Mouse (Mus musculus): Measurements from ENCODE around the gene Spdye4b.
"Not testable (repeated sequence)": the region's sequence is repeated elsewhere in the genome, so short reads cannot be mapped to it uniquely, and the experiment has no call there.

Spdye4b gene

DNA sequence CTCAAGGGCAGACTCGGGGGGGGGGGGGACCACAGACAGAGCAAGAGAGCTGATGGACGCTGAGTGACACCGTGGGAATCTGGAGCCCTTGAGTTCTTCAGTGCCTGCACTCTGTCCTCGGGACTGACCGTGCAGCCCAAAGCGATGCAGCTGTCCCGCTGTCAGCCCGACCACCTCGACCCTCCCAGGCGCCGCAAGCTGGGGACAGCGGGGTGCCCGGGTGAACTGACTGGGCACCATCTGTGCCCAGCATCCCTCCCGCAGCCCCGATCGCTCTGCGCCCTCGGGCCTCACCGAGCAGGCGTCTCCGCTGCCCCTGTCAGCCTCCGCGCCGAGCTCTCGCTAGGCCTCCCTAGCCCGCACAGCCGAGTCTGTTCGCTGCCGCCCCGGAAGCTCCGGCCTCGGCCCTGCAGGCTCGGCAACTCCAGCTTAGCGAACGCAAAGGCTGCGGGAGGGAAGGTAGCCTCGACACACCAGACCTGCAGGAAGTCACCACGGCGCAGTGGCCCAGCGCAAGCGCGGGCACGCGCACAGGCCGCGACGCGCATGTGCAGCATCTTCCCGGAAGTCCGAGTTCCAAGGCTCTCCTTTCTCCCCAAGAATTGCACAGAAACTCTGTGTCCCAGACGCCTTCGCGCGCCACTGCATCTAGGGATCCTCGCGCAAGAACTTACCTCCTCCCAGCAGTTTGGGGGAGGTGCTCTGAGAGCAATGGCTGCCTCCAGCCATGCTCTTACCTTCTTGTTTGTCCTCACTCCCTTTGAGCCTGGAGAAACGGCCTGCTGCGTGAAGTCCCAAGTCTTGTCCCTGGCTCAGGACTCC, at the start of gene Spdye4b, which contains the start of gene Rbak:
Spdye4b (plus strand) TSS at position 763 of the 822 bp plus-strand sequence.
Rbak (minus strand) TSS at position 521 of the 822 bp plus-strand sequence.
- DNase-seq (ENCODE audit: low read depth in 1 of 2, low spot score in 2 of 2): peak; percentile 79 to 82

DNA sequence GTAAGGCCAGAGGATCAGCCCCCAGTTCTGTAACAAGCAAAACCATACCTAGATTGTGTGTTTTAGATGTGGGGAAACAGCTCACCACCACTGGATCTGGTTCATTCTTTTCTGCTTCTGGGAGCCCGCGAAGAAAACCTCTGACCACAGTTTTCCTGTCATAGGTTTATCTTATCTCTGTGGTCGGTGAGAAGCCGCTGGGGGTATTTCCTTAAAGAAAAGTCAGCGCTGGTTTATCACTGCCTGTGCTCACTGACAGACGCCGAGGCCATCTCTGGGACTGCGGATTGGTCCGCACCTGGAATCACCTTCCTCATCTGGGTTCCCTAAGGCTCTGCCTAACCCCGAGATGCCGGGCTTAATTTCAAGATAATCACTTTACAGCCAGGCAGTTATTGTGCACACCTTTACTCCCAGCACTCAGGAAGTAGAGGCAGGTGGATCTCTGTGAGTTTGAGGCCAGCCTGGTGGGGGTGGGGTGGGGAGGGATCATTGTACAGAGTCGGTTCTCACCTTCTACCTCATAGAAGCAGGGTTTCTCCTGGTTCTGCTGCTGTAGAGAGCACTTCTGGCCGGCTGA, 47.8 kb upstream of the Spdye4b start:
- DNase-seq (ENCODE audit: low read depth in 1 of 2, low spot score in 2 of 2): no peak

DNA sequence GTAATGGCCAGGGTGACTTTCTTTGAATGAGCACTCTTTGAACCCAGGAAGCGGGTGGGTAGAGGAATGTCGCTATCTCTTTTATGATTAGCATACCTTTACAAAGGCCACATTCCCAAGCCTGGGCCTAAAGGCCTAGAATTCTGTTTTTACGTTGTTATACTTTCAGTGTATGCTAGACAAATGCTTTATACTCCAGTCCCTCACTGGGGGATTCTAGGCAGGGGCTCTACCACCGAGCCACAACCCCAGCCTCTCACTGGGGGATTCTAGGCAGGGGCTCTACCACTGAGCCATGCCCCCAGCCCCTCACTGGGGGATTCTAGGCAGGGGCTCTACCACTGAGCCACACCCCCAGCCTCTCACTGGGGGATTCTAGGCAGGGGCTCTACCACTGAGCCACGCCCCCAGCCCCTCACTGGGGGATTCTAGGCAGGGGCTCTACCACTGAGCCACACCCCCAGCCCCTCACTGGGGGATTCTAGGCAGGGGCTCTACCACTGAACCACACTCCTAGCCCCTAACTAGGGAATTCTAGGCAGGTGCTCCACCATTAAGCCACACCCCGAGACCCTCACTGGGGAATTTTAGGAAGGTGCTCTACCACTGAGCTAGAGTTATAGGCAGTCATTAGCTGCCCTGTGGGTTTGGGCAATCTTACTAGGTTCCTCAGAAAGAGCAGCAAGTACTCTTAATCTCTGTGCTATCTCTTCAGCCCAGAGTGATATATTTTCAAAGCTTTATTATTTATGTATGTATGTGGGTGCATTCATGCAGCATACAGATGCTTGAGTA, 46.4 kb upstream of the Spdye4b start:
- DNase-seq (ENCODE audit: low read depth in 1 of 2, low spot score in 2 of 2): not testable (repeated sequence)

DNA sequence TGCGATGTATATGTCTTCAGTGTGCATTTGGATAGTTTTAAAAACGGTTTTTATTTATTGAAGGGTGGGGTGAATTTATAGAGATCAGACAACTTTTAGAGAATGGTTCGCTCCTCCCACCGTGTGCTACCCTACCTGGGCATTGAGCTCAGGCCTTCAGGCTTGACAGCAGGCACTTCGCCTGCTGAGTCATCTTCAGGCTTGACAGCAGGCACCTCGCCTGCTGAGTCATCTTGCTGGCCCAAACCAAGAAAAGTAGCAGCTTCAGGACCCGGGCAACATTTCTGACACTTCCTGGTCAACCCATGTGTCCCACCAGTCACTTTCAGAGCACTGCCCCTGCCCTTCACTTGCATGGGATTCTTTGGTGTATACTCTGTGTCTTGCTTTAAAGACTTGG, 45.8 kb upstream of the Spdye4b start:
- DNase-seq (ENCODE audit: low read depth in 1 of 2, low spot score in 2 of 2): no peak

DNA sequence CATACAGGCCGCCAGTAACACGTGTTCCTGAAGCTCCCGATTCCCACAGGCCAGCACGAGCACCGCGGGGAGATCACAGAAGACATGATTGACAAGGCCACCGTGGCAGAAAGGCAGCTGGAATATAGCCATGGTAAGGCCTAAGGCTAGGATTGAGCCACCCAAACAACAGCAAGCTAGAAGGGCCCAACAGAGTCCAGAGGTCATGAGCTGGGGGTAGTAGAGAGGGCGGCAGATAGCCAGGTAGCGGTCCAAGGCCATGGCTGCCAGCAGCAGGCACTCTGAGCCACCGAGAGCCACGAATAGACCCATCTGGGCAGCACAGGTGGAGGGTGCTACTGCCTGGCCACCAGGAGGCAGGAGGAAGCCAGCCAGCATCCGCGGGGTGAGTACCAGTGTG, 43.2 kb upstream of the Spdye4b start:
- DNase-seq (ENCODE audit: low read depth in 1 of 2, low spot score in 2 of 2): no peak

DNA sequence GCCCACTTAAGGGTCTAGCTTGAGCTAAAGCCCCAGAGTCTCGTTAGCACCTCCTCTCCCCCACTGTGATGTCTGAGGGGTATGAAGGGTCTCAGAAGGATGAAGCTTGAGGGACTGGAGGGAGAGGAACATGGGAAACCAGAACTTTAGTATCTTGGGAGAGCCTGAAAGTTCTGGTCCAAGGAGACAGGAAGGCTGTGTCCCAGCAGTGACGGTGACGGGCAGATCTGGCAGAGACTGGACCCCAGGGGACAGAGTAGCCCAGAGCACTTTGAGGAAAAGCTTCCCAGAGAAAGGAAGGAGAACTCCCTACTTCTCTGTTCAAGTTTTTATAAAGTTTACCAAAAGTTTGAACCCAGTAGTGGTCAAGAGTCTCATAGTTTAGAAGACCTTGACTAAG, 33.3 kb upstream of the Spdye4b start, which contains the start of gene Olfr718-ps1:
Olfr718-ps1 (minus strand) TSS at position 101 of the 400 bp plus-strand sequence.
- no peak for DNase-seq (ENCODE audit: low read depth in 1 of 2, low spot score in 2 of 2)

DNA sequence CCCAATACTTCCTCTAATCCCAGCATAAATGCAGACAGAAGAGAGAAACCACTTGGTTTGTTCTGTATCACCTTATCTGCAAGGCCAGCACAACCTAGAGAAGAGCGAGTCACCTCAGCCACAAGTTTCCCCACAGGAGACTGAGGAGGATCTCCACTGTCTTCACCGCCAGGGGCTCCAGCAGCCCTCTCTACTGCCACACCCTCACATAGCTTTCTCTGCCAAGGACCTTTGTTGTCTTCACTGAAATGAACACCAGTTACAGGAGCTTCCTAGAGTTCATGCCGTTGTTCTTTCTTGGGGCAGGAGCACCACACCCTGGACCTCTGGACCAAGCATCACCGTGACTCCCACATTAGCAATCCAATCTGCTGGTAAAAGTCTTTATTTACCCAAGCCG, 32.2 kb upstream of the Spdye4b start:
- no peak for DNase-seq (ENCODE audit: low read depth in 1 of 2, low spot score in 2 of 2)

DNA sequence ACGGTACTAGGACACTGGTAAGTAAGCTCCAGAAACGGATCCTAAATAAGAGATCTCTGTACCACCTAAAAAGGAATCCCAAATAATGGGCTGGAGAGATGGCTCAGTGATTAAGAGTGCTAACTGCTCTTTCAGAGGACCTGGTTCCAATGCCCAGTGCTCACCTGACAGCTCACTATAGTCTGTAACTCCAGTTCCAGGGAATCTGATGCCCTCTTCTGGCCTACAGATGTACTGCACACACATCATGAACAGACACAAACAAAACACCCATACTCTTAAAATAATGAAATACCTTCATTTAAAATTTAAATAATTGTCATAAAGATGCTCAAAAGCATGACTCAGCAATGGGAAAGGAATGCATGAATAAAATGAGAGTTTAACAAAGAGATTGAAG, 31.3 kb upstream of the Spdye4b start:
- DNase-seq (ENCODE audit: low read depth in 1 of 2, low spot score in 2 of 2): no peak

DNA sequence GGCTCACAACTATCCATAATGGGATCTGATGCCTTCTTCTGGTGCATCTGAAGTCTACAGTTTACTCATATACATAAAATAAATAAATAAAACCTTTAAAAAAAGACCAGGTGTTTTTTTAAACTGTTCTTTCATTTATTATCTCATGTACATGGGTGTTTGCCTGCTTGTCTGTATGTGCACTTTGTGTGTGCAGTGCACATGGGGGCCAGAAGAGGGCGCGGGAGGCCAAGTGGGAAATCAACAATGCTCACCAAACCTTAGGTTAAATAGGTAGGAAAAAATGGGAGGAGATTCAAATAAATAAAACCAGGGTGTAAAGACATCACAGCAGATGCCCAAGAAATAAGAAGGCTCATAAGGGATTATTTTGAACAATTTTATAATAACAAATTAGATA, 30.8 kb upstream of the Spdye4b start:
- DNase-seq (ENCODE audit: low read depth in 1 of 2, low spot score in 2 of 2): no peak

DNA sequence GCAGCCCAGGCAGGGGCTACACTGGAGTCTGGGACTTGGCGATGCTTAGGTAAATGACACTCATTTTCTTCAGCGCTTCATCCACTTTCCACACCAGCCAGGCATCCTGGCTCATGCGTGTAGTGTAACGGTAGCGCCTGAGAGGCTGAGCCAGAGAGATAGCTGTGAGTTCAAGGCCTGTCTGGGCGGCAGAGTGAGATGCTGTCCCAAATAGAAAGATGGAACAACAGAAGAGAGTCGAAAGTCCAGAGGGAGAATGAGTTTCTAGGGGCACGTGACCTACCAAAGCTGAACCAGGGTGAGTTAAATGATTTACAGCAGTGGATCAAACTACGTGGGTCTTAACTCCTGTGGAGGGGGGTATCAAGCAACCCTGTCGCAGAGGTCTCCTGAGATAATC, 27.1 kb upstream of the Spdye4b start:
- no peak for DNase-seq (ENCODE audit: low read depth in 1 of 2, low spot score in 2 of 2)

DNA sequence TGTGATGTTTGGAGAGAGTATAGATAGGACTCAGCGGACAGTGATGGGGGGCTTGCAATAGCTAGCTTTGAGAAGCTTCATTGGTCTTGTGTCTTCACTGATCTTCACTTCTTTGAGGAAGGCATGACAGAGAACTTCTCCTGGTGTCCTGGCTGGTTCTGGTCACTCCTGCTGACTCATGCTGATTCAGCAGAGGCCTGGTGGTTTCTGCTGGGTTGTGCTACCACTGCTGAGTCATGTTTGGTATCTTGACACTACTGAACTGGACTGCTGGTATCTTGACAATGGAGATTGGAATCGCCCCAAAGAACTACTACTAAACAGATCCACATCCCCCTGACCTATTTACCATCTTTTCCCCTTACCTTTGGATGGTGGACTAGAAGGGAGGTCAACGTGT, 25.3 kb upstream of the Spdye4b start:
- no peak for DNase-seq (ENCODE audit: low read depth in 1 of 2, low spot score in 2 of 2)

DNA sequence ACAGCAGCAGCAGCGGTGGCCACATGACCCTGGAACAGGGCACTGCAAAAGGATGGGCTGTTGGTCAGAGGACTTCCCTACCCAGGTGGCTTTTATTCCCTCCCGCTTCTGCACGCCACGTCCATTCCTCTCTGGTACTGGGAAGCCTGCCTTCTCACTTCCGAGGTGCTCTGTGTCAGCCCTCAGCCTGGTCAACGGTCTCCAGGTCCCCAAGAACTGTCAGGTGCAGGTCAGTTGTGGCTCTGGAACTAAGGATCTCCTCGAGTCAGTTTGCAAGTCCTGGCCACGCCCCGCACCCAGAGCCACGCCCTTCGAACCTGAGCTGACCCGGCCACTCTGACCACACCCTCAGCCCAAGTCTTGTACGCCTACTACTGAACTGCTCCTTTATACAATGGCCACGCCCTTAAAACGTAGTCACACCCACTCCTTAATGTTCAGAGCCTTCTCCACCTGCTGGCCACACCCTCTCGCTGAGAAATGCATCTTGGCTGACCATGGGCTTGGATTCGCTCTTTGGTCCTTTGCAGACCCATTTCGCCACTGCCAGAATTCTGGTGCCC, 15.2 kb upstream of the Spdye4b start:
- peak in 1 of 2 experiments; percentile 7 for DNase-seq (ENCODE audit: low read depth in 1 of 2, low spot score in 2 of 2)

DNA sequence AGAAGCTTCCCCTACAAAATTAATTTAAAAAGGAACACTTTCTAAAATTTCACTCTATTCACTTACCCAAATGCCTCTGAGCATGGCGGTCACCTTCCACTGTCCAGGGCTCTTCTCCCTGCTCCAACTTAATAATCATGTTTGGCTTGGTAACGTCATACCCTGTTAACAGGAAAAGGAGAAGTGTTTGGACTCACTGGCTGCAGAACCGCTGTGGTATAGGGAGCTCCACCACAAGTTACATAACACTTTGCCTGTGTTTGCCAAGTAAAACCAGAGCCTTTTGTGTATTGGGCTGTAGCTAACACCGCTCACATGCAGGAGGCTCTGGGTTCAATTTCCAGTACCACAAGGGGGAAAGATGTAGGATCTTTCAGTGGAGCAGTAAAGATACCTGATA, 4.8 kb upstream of the Spdye4b start:
- DNase-seq (ENCODE audit: low read depth in 1 of 2, low spot score in 2 of 2): no peak

DNA sequence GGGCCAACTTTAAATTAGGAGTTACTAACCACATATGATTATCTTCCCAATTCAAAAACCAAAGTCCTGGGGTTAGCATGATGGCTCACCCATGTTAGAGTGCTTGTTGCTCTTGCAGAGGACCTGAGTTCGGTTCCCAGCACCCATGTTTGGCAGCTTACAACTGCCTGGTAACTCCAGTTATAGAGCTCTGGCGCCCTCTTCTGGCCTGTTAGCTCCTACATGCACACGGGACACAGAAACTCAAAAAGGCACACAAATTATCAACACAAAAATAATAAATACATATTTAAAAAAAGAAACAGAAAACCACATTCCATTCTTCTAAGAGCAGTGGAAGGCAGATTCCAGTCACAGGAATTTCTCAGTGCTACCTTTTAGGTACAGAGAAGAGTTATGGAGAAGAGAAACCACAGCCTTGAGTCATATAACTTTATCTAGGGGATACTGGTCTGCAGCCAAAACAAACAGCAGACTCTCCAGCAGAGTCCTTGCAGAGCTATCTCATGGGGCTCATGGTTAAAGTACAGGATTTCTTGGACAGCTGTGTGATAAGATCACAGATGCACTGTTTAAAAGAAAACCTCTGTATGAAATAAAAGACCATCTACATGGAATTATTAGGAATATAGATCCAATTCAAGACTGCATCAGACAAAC, 3.1 kb upstream of the Spdye4b start:
- no peak for DNase-seq (ENCODE audit: low read depth in 1 of 2, low spot score in 2 of 2)

DNA sequence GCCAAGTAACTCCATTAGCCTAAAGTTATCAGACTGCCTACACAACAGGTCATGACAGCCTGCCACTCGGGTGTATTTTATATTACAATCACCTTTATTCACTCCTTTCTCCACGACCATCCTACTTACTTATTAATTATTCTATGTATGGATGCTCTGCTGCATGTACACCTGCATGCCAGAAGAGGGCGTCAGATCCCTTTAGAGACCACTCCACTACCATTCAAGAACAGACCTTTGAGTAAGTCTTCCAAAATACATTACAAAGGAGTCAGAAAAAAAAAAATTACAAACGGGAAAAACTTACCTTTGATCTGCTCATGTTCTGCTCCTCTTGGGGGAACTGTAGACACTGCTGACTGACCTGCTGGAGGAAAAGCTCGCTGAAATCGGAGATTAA, 1.6 kb upstream of the Spdye4b start:
- DNase-seq (ENCODE audit: low read depth in 1 of 2, low spot score in 2 of 2): no peak

DNA sequence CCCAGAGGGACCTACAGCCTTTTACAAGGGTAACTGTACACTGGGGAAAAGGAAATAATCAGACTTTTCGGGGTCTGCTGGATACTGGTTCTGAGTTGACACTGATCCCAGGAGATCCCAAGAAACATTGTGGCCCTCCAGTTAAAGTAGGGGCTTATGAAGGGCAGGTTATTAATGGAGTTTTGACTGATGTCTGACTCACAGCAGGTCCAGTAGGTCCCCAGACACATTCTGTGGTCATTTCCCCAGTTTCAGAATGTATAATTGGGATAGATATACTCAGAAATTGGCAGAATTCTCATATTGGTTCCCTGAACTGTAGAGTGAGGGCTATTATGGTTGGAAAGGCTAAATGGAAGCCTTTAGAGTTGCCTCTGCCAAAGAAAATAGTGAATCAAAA, 7.2 kb downstream of the Spdye4b start:
- DNase-seq (ENCODE audit: low read depth in 1 of 2, low spot score in 2 of 2): not testable (repeated sequence)

DNA sequence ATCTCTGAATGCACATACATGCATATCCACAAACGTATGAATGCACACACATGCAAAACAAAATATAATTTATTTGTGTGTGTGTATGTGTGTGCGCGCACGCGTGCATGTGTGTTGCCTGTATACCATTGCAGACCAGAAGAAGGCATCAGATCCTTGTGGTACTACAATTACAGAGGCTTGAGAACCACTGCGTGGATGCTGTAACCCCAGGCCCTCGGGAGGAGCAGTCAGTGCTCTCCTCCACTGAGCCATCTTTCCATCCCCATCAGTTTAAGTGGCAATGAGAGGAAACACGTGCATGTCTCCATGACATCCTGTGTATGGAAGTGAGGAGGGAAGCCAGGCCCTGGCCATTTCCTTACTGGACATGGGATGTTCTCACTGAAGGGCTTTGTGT, 12.0 kb downstream of the Spdye4b start:
- no peak for DNase-seq (ENCODE audit: low read depth in 1 of 2, low spot score in 2 of 2)

DNA sequence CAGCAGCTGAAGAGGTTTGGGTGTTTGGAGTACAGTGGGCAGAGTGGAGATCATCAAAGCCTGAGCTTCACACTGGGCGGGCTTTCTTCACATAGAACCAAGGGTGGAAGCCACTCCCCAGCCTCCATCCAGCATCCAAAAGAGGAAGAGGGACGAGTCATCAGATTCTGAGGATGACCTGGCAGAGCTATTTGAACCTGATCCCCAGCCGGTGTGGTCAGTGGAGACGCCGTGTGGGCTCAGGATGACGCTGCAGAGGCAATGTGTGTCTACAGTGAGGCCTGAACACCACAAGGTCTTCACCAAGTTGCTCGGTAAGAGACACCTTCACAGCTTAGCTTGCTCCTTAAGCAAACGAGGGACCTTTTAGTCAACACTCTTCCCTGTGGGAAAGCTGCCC, 13.9 kb downstream of the Spdye4b start:
- not testable (repeated sequence) for DNase-seq (ENCODE audit: low read depth in 1 of 2, low spot score in 2 of 2)

DNA sequence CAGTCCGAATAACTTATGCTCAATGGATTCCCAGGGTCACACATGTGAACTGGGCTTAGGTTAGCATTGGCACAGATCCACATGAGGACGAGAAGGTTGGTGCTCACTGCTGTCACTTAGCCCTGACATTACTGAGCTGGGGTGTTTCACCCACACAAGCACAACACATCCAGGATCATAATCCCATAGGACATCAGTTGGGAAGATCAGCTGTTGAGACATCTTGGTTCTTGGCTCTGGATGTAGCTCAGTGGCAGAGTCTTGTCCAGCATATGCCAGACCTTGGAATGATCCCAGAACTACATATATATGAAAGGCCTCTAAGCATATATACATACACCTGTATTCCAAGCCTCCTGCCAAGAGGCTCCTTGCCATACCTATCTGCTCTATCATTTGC, 14.3 kb downstream of the Spdye4b start:
- DNase-seq (ENCODE audit: low read depth in 1 of 2, low spot score in 2 of 2): no peak

DNA sequence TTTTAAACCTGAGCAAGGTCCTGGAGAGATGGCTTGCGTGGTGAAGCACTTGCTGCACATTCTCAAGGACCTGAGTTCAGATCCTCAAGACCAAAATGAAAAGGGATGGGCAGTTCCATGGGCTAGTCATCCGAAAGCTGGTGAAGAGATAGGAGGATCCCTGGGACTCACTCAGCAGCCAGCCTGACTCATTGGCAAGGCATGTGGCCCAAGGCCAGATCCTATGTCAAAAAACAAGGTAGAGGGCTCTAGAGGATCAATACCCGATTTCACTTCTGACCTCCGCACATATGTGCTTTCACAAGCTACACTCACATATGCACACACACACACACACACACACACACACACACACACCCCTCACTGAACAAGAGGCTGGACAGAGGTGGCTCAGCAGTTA, 15.7 kb downstream of the Spdye4b start:
- DNase-seq (ENCODE audit: low read depth in 1 of 2, low spot score in 2 of 2): no peak

DNA sequence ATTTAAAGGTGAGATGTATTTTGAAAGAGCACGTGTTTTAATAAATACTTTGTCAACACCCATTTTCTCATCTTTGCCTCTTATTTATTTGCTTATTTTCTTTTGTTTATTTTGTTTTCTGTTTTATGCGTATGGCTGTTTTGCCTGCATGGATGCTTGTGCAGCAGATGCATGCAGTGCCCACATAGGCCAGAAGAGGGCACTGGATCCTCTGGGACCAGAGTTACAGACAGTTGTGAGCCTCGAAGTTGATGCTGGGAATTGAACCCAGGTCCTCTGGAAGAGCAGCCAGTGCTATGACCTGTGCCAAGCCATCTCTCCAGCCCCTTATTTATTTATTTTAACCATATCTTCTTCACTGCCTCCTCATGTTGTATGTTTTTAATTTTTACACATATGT, 24.2 kb downstream of the Spdye4b start:
- DNase-seq (ENCODE audit: low read depth in 1 of 2, low spot score in 2 of 2): no peak

All from monocyte, adult 2 months (primary cell).